Mouse (Mus musculus) liver, embryonic 11.5 days (tissue): ENCODE data around the gene Cyld. TPM values are rescaled to one million over a fixed set of nuclear protein-coding genes. Genes with fewer than 3 reads are reported as not detected.

Experiments used
- ATAC-seq: fragments of 200-750 bp; cut with Nextera tagmentation; replicated peaks from 2 replicates; pipeline ENCODE4 v1.8.0; 2017; ENCODE audit warnings: moderate number of reproducible peaks, mild to moderate bottlenecking, moderate TSS enrichment, moderate library complexity; ENCODE audit not compliant: low FRiP score
- DNase-seq: peaks from one replicate; pipeline ENCODE4 v3.0.0-alpha.2; 2017; ENCODE audit warnings: low spot score
- H3K27ac ChIP-seq: fragments of 300-500 bp; sonication (generic); 2 replicates; pipeline ENCODE4 v1.5.1; 2014; ENCODE audit warnings: mild to moderate bottlenecking, low read depth, low read length, control low read depth
- H3K27me3 ChIP-seq: fragments of 300-500 bp; sonication (generic); replicated peaks from 2 replicates; pipeline ENCODE4 v1.6.1; 2014; ENCODE audit warnings: low read length, mixed read lengths; ENCODE audit not compliant: control insufficient read depth, insufficient read depth
- H3K36me3 ChIP-seq: fragments of 300-500 bp; sonication (generic); 2 replicates; pipeline ENCODE4 v1.6.1; 2014; ENCODE audit warnings: mild to moderate bottlenecking, low read length, moderate library complexity, mixed read lengths; ENCODE audit not compliant: control insufficient read depth, insufficient read depth
- H3K4me1 ChIP-seq: fragments of 300-500 bp; sonication (generic); replicated peaks from 2 replicates; pipeline ENCODE4 v1.6.1; 2014; ENCODE audit warnings: low read length, mixed read lengths; ENCODE audit not compliant: control insufficient read depth, insufficient read depth
- H3K4me2 ChIP-seq: fragments of 300-500 bp; sonication (generic); 2 replicates; pipeline ENCODE4 v1.6.1; 2014; ENCODE audit warnings: mild to moderate bottlenecking, control low read depth, moderate library complexity
- H3K4me3 ChIP-seq: fragments of 300-500 bp; sonication (generic); 2 replicates; pipeline ENCODE4 v1.5.1; 2014; ENCODE audit warnings: low read depth, low read length, control low read depth
- H3K9ac ChIP-seq: fragments of 300-500 bp; sonication (generic); 2 replicates; pipeline ENCODE4 v1.6.1; 2014; ENCODE audit warnings: low read depth, low read length, control low read depth
- H3K9me3 ChIP-seq: fragments of 300-500 bp; sonication (generic); 2 replicates; pipeline ENCODE4 v1.6.1; 2016; ENCODE audit warnings: low read length, inconsistent platforms, mixed read lengths; ENCODE audit not compliant: control insufficient read depth
- WGBS: fragments of 180-500 bp; shearing (Covaris S2); extraction: QIAGEN DNeasy Blood & Tissue Kit; methylation state at CpG from one replicate; pipeline ENCODE4 v1.1.7; 2014; 5-methylcytosine and 5-hydroxymethylcytosine counted together
- polyA plus RNA-seq: library from polyadenylated mRNA; unstranded; fragments of >200 nt; fragmentation: Nextera tagmentation; extraction: Ambion mirVana; gene quantifications from 2 replicates; pipeline ENCODE4 v1.2.1, GENCODE M21; 2014

Cyld gene
- polyA plus RNA-seq, 1 experiment from 2014 or later: 9.8 TPM

DNA sequence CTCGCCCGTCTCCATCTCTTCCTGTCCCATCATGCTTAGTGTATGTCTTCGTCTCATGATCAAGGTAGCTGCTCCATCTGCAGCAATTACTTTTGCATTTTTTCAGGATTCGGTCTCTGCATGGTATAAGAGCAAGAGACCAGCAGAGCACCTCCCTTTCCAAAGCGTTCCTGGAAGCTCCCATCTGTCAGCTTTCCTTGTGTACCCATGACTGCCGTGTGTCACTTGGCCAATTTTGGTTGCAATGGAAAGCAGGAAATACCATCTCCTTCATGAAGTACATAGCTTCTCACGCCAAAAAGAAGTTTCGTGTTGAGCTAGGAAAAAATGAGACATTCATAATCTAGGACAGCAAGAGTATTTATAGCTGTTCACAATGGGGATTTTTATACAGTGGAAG, 15.8 kb upstream of the Cyld start:
- WGBS: 85% methylated on average over 8 of the region's 8 CpGs
- no peaks in the 10 kb centered on the region for H3K9me3 ChIP-seq
- no peak for ATAC-seq
- H3K4me2 ChIP-seq: no peak overlapping the region
- H3K27me3 ChIP-seq: no peaks in the 10 kb centered on the region
- no peak overlapping the region for H3K4me3 ChIP-seq
- H3K4me1 ChIP-seq: no peaks in the 10 kb centered on the region
- H3K27ac ChIP-seq: no peak overlapping the region
- no peak overlapping the region for H3K9ac ChIP-seq
- no peaks in the 10 kb centered on the region for H3K36me3 ChIP-seq
- no peak for DNase-seq

DNA sequence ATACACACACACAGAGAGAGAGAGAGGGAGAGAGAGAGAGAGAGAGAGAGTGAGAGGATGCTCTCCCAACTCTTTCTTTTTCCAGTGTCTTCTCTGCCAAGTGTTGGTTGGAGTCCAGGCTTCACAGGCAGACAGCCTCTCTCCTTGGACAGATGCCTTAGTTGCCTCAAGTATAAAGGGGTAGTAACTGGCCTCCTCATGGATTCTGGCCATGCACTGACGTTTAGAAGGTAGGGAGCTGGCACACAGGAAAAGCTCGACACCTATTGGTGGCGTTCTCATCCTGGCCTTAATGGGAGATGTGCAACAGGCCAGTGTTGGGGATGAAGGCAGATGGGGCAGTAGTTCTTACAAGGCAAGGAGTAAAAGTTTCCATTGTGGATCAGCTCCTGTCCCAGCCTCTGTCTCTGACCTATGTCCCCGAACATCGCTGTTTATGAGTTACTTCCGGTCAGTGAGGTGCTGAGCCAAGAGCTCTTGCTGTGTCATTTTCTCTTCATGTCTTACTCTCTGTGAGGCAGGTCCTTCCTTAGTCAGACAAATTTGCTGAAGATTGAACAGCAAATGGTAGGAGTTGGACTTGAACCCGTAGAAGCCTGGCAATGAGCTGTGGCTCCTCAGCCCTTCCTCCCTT, 13.1 kb upstream of the Cyld start:
- no peaks in the 10 kb centered on the region for H3K4me1 ChIP-seq
- no peak overlapping the region for H3K9ac ChIP-seq
- H3K27me3 ChIP-seq: no peaks in the 10 kb centered on the region
- ATAC-seq (no peak), DNase-seq (no peak)
- no peaks in the 10 kb centered on the region for H3K36me3 ChIP-seq
- no peaks in the 10 kb centered on the region for H3K9me3 ChIP-seq
- H3K4me3 ChIP-seq: no peak overlapping the region
- WGBS: 84% methylated on average over 7 of the region's 7 CpGs
- no peak overlapping the region for H3K27ac ChIP-seq
- no peak overlapping the region for H3K4me2 ChIP-seq

DNA sequence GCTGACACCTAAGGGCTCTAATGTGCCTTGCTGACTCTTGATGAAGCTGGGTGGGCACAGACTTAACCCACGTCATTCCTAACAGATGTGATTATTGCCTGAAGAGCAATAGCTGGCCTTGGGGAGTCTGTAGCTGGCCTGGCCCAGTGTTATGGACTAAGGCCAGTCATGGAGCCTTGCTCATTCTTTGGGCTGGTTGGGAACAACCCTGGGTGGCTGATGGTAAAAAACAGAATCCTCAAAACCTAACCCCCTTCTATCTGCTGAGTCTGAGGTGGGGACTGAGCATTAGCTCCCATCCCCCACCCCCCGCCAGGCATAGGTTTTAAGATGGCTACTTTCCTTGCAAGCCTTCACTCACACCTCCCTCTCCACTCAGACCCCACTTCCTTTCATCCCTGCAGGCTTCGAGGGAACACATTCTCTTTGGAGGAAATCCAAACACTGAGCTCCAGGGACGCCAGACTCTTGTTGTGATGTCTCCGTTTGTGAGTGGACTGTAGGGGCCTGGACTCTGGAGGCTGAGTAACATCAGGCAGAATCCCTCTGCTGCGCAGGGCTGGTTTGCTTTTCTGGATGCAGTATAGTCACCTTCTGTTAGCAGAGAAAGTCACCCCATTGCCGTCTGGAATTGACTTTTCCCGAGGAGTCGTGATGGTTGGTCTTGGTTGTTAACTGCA, 10.5 kb upstream of the Cyld start:
- ATAC-seq (no peak), DNase-seq (peak; percentile 20)
- H3K4me2 ChIP-seq: no peak overlapping the region
- no peak overlapping the region for H3K4me3 ChIP-seq
- WGBS: 55% methylated on average over 9 of the region's 9 CpGs
- H3K9me3 ChIP-seq: no peaks in the 10 kb centered on the region
- H3K27ac ChIP-seq: no peak overlapping the region
- H3K4me1 ChIP-seq: no peaks in the 10 kb centered on the region
- H3K36me3 ChIP-seq: no peaks in the 10 kb centered on the region
- no peak overlapping the region for H3K9ac ChIP-seq
- no peaks in the 10 kb centered on the region; the same call in 1 of the 2 replicates for H3K27me3 ChIP-seq

DNA sequence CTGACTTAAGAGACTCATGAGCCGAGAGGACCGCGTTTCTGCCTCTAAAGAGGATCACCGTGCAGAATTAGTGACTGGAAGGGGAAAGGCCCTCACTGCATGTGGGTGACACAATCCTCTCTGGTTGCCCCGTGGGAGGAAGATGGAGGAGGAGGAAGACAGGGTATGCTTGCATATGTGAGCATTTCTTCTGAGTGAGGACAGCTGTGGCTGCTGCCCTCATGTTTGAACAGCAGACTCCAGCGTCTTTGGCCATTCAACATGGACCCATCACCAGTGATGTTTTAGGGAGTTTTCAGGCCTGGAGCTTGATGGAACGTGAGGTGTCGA, 10.0 kb upstream of the Cyld start:
- 70% methylated on average over 8 of the region's 8 CpGs for WGBS
- Histone ChIP-seq H3K4me1 (no peaks in the 10 kb centered on the region), H3K36me3 (no peaks in the 10 kb centered on the region), H3K9ac (no peak overlapping the region), H3K4me2 (no peak overlapping the region), H3K27me3 (no peaks in the 10 kb centered on the region; the same call in 1 of the 2 replicates), H3K4me3 (no peak overlapping the region), H3K9me3 (no peaks in the 10 kb centered on the region), H3K27ac (no peak overlapping the region)
- ATAC-seq: no peak
- no peak for DNase-seq

DNA sequence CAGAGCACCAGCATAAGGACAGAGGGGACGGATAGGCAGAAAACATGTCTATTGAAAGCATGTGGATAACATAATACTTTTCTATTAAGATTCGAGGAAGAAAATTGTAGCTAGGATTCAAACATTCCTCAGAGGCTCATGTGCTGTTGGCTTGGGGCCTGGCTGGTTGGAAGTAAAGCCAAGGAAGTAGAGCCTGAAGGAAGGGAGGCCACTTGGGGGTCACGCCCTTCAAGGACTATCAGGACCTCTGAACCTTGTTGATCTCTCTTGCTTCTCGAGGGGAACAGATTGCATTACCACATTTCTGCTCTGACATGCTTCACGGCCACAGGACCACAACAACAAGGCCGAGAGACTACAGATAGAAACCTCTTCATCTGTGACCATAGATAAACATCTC, 7.7 kb upstream of the Cyld start:
- Histone ChIP-seq H3K4me1 (no peaks in the 10 kb centered on the region), H3K36me3 (no peaks in the 10 kb centered on the region), H3K27me3 (no peaks in the 10 kb centered on the region; the same call in 1 of the 2 replicates), H3K9ac (no peak overlapping the region), H3K9me3 (no peaks in the 10 kb centered on the region), H3K4me3 (no peak overlapping the region), H3K27ac (no peak overlapping the region), H3K4me2 (no peak overlapping the region)
- ATAC-seq (no peak), DNase-seq (no peak)
- WGBS: 70% methylated on average over 6 of the region's 6 CpGs

DNA sequence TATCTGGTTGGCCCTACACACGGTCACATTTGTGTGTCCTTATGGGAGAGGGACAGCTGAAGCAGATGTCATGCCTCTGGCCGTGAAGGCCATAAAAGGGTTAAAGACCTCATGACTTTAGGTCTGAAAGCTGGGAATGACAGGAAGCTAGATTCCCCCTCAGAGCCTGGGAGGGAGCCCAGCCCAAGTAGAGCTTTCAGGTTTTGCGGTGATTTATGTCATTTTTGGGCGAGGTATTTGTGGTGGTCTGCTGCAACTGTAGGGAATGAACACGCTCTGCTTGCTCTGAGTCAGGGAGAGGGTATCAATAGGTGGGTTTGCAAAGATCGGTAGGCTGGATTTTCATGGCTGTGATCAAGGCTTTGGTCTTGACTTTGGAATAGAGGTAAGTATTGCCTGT, 6.9 kb upstream of the Cyld start:
- Histone ChIP-seq H3K9me3 (no peaks in the 10 kb centered on the region), H3K9ac (no peak overlapping the region), H3K36me3 (no peaks in the 10 kb centered on the region), H3K4me2 (no peak overlapping the region), H3K4me1 (no peaks in the 10 kb centered on the region), H3K4me3 (no peak overlapping the region), H3K27me3 (no peaks in the 10 kb centered on the region; the same call in 1 of the 2 replicates), H3K27ac (no peak overlapping the region)
- ATAC-seq (no peak), DNase-seq (no peak)
- 80% methylated on average over 6 of the region's 6 CpGs for WGBS

DNA sequence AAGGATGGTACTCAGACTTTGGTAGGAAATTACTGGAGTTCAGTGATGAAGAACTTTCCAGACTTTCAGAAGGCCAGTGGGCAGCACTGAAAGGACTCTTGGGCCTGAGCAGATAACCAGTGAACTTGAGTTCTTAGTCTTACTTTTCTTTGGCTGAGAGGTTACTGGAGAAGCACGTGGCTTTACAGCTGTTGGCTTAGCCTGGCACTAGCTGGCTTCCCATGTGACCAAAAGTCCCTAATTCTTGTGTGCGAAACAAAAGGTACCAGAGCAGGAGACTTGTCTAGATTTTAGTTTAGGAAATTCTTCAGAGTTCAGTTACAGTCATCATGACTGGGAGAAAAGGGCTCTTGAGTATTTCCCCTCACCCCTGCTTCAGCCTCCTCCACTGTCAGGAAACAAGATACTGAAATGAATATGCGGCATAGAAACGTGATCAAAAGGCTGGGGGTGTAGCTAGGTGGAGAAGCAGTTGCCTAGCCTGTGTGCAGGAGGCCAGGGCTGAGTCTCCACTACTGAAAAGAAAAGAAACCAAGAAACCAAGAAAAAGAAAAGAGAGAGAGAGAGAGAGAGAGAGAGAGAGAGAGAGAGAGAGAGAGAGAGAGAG, 5.4 kb upstream of the Cyld start:
- Histone ChIP-seq H3K4me3 (no peak overlapping the region), H3K36me3 (no peaks in the 10 kb centered on the region), H3K4me2 (no peak overlapping the region), H3K27ac (no peak overlapping the region), H3K27me3 (no peaks in the 10 kb centered on the region; the same call in 1 of the 2 replicates), H3K9ac (no peak overlapping the region), H3K9me3 (no peaks in the 10 kb centered on the region), H3K4me1 (peaks cover 3% of the 10 kb centered on the region; the same call in 1 of the 2 replicates)
- ATAC-seq: no peak
- DNase-seq: no peak
- 52% methylated on average over 4 of the region's 4 CpGs for WGBS

DNA sequence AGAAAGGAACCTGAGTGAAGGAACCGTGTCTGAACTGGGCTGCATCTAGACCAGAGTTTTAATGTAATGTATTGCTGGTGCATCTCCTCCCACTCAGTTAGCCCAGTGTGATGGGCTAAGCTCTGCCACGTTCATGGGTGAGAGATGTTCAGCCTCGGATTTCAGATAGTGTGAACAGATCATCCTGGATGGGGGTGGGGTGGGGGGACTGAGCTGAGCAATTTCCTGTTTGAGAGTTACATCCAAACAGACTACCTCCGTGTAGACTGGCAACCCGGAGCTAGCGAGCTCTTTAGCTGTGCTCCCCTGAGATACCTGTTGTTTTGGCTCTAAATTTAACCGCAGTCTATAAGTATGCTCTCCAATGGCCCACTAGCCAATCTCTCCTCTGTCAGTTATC, 4.9 kb upstream of the Cyld start:
- no peak overlapping the region for H3K4me2 ChIP-seq
- no peaks in the 10 kb centered on the region for H3K9me3 ChIP-seq
- no peak for ATAC-seq
- no peaks in the 10 kb centered on the region for H3K36me3 ChIP-seq
- DNase-seq: no peak
- no peak overlapping the region for H3K4me3 ChIP-seq
- H3K9ac ChIP-seq: no peak overlapping the region
- H3K27me3 ChIP-seq: no peaks in the 10 kb centered on the region; the same call in 1 of the 2 replicates
- 28% methylated on average over 7 of the region's 7 CpGs for WGBS
- H3K4me1 ChIP-seq: peaks cover 3% of the 10 kb centered on the region; the same call in 1 of the 2 replicates
- H3K27ac ChIP-seq: no peak overlapping the region

DNA sequence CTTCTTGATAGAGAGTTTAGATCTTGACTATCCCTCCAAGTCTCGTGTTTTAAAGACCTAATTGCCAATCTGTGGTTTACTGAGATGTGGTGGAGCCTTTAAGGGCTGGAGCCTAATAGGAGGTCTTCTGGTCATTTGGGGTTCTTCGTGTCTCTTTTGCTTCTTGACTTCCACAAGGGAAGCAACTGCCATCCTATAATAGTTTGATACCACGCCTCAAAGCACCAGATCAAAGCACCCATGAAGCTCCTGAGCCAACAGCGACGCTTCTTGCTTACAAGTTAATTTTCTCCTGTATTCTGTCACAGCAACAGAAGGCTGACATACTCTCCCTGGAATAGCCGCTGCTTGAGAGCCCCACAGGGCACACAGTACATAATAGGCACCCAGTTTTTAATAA, 4.0 kb upstream of the Cyld start:
- Histone ChIP-seq H3K4me1 (peaks cover 5% of the 10 kb centered on the region), H3K4me3 (no peak overlapping the region), H3K27ac (no peak overlapping the region), H3K36me3 (no peaks in the 10 kb centered on the region), H3K27me3 (no peaks in the 10 kb centered on the region; the same call in 1 of the 2 replicates), H3K9ac (no peak overlapping the region), H3K9me3 (no peaks in the 10 kb centered on the region), H3K4me2 (no peak overlapping the region)
- DNase-seq (no peak), ATAC-seq (no peak)
- WGBS: 84% methylated on average over 6 of the region's 6 CpGs
